Mouse (Mus musculus) liver, adult 2 months (tissue): ENCODE data around the gene Sdhb. TPM values are rescaled to one million over a fixed set of nuclear protein-coding genes. Genes with fewer than 3 reads are reported as not detected.

ENCODE experiments used
- DNase-seq: peaks from one replicate; pipeline ENCODE4 v3.0.0-alpha.2; 2011; ENCODE audit warnings: low read depth, low spot score; ENCODE audit errors: extremely low read depth
- H3K27ac ChIP-seq: fragments of 200-500 bp; replicated peaks from 2 replicates; pipeline ENCODE4 v1.5.1; 2012; ENCODE audit warnings: low read depth, mild to moderate bottlenecking, control low read depth, inconsistent platforms, low read length; ENCODE audit not compliant: insufficient read depth
- H3K27me3 ChIP-seq: fragments of 200-500 bp; 2 replicates; pipeline ENCODE4 v1.6.1; 2012; ENCODE audit warnings: mild to moderate bottlenecking, moderate library complexity, low read length, inconsistent platforms; ENCODE audit not compliant: control insufficient read depth, insufficient read depth
- H3K36me3 ChIP-seq: fragments of 200-500 bp; 2 replicates; pipeline ENCODE4 v1.6.1; 2012; ENCODE audit warnings: low read length, inconsistent platforms; ENCODE audit not compliant: control insufficient read depth, insufficient read depth
- H3K4me1 ChIP-seq: fragments of 200-500 bp; 2 replicates; pipeline ENCODE4 v1.6.1; 2011; ENCODE audit warnings: low read length; ENCODE audit not compliant: control insufficient read depth, insufficient read depth
- H3K4me3 ChIP-seq: fragments of 200-500 bp; 2 replicates; pipeline ENCODE4 v1.5.1; 2011; ENCODE audit warnings: low read depth, mild to moderate bottlenecking, control low read depth, low read length, moderate library complexity; ENCODE audit not compliant: insufficient read depth
- H3K79me2 ChIP-seq: fragments of 200-500 bp; 2 replicates; pipeline ENCODE4 v1.6.1; 2012; ENCODE audit warnings: inconsistent platforms, mild to moderate bottlenecking, low read length, moderate library complexity; ENCODE audit not compliant: control insufficient read depth, insufficient read depth
- H3K9ac ChIP-seq: fragments of 200-500 bp; 2 replicates; pipeline ENCODE4 v1.6.1; 2012; ENCODE audit warnings: low read depth, mild to moderate bottlenecking, control low read depth, inconsistent platforms, low read length
- CTCF ChIP-seq: fragments of 200-500 bp; IDR thresholded peaks from 2 replicates; pipeline ENCODE4 v1.5.1; 2011; ENCODE audit warnings: low read depth, low read length, control low read depth
- POLR2A ChIP-seq: fragments of 200-500 bp; IDR thresholded peaks from 2 replicates; pipeline ENCODE4 v1.6.1; 2011; ENCODE audit warnings: low read length, control low read depth; ENCODE audit not compliant: insufficient read depth; ENCODE audit errors: extremely low read depth
- WGBS: fragments of 180-500 bp; shearing (Covaris S2); methylation state at CpG from one replicate; pipeline ENCODE4 v1.1.7; 2018; 5-methylcytosine and 5-hydroxymethylcytosine counted together
- polyA plus RNA-seq: library from polyadenylated mRNA; depleted of rRNA; stranded (reverse); fragments of >200 nt; gene quantifications from 2 replicates; pipeline ENCODE4 v1.2.3, GENCODE M21; 2012
- total RNA-seq: library from RNA; depleted of rRNA; stranded (reverse); fragments of >200 nt; gene quantifications from 2 replicates; pipeline ENCODE4 v1.2.3, GENCODE M21; 2014

Gene Sdhb
- total and polyA plus RNA-seq, 2 experiments, result 347 to 532 TPM

GRCm38 (mm10) chr4:141008028-141008427, 47.0 kb downstream of the Sdhb start:
- no peak for DNase-seq
- Histone ChIP-seq H3K9ac (no peak overlapping the region), H3K4me3 (no peak overlapping the region), H3K27me3 (0 out of 2 replicates have a peak, but pooled peaks cover 2% of the 10 kb centered on the region), H3K4me1 (no peaks in the 10 kb centered on the region), H3K27ac (no peak overlapping the region), H3K79me2 (no peaks in the 10 kb centered on the region), H3K36me3 (no peaks in the 10 kb centered on the region; the same call in 1 of the 2 replicates)
- TF ChIP-seq POLR2A, result no peak
- TF ChIP-seq CTCF, result no peak
- 66% methylated on average over 8 of the region's 8 CpGs for WGBS

- Histone ChIP-seq H3K36me3 (no peaks in the 10 kb centered on the region; the same call in 1 of the 2 replicates), H3K4me3 (peak within 1 kb of the TSS; percentile 35), H3K9ac (peak within 1 kb of the TSS; percentile 33), H3K27ac (no peak within 1 kb of the TSS), H3K79me2 (no peaks in the 10 kb centered on the region), H3K27me3 (0 out of 2 replicates have a peak, but pooled peaks cover 2% of the 10 kb centered on the region), H3K4me1 (no peaks in the 10 kb centered on the region)
- TF ChIP-seq POLR2A (no peak), CTCF (no peak)
- 37% methylated on average over 7 of the region's 7 CpGs for WGBS
- no peak for DNase-seq
These were observed 49.1 kb downstream of the Sdhb start, which contains the start of gene Mfap2 for GRCm38 (mm10) chr4:141010118-141010517. Mfap2 (plus strand) TSS chr4:141010418.

- H3K27ac ChIP-seq, result no peak overlapping the region
- WGBS, result 3% methylated on average over 25 of the region's 26 CpGs
- no peaks in the 10 kb centered on the region for H3K4me1 ChIP-seq
- no peaks in the 10 kb centered on the region for H3K79me2 ChIP-seq
- peak overlapping the region; percentile 33 for H3K9ac ChIP-seq
- H3K27me3 ChIP-seq, result 0 out of 2 replicates have a peak, but pooled peaks cover 2% of the 10 kb centered on the region
- no peak for DNase-seq
- TF ChIP-seq POLR2A, result no peak
- TF ChIP-seq CTCF, result no peak
- H3K36me3 ChIP-seq, result no peaks in the 10 kb centered on the region; the same call in 1 of the 2 replicates
- H3K4me3 ChIP-seq, result peak overlapping the region; percentile 35
These were observed 49.5 kb downstream of the Sdhb start for GRCm38 (mm10) chr4:141010526-141010925.

- TF ChIP-seq CTCF (no peak), POLR2A (no peak)
- H3K9ac ChIP-seq, result no peak overlapping the region; the same call in 1 of the 2 replicates
- WGBS, result 12% methylated on average over 17 of the region's 17 CpGs
- H3K4me3 ChIP-seq, result peak overlapping the region; percentile 18; the same call in 1 of the 2 replicates
- H3K27me3 ChIP-seq, result 0 out of 2 replicates have a peak, but pooled peaks cover 2% of the 10 kb centered on the region
- no peaks in the 10 kb centered on the region for H3K36me3 ChIP-seq
- H3K79me2 ChIP-seq, result no peaks in the 10 kb centered on the region
- H3K4me1 ChIP-seq, result no peaks in the 10 kb centered on the region
- no peak for DNase-seq
- H3K27ac ChIP-seq, result no peak overlapping the region
These were observed 50.0 kb downstream of the Sdhb start for GRCm38 (mm10) chr4:141010941-141011429.

DNA sequence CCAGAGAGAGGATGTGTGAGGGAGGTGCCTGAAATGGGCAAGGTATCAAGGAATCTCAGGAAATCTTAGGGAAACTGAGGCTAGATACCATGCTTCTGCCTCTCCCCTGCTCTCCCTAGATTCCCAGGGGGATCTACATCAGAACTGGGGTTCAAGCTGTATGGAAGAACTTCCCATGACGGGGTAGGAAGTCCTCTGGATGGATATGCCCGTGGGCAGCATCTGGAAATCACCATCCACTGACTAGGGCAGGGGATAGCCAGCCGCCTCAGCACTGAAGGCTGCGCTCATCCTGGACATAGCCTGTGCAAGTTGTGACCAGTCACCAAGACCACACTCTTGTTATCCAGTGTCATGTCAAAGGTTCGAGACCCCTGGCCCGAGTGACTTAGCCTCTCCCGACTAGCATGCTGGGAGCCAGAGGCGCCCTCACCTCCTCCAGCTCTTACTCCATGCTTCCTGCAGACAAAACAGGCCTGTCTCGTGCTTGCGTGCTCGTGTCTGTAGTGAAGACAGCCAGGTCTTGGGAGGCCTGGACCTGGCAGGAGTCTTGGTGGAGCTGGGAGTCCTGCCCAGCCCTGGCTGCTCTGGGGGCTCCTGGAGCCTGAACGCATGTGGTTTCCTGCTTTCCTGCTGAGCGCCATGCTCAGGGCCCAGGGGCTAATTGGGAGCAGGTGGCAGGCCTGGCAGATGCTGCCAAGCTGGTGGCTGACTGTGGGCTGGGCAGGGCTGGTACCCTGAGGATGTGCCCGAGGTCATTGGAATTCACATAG, 50.7 kb downstream of the Sdhb start:
- H3K4me1 ChIP-seq, result no peaks in the 10 kb centered on the region
- H3K27me3 ChIP-seq, result 0 out of 2 replicates have a peak, but pooled peaks cover 2% of the 10 kb centered on the region
- TF ChIP-seq POLR2A (no peak), CTCF (no peak)
- H3K27ac ChIP-seq, result no peak overlapping the region
- DNase-seq, result no peak
- H3K79me2 ChIP-seq, result no peaks in the 10 kb centered on the region
- WGBS, result 72% methylated on average over 14 of the region's 14 CpGs
- H3K4me3 ChIP-seq, result no peak overlapping the region
- H3K9ac ChIP-seq, result no peak overlapping the region
- H3K36me3 ChIP-seq, result no peaks in the 10 kb centered on the region
